Mouse (Mus musculus): ENCODE results near the gene Zfp758.
A peak's percentile ranks its signal among the peaks of the same experiment; 100 is the strongest.

Gene Zfp758

GRCm38 (mm10) chr17:22361101-22361781 is at the start of gene Zfp758, which contains the start of gene Zfp944:
Gene Zfp758, plus strand, starts transcription at chr17:22361453.
Gene Zfp944, minus strand, starts transcription at chr17:22361400.
- DNase-seq (ENCODE audit: low read depth, low spot score), result peak; percentile 64

GRCm38 (mm10) chr17:22314219-22314618 is 47.0 kb upstream of the Zfp758 start:
- peak; percentile 39 for DNase-seq (ENCODE audit: low read depth, low spot score)

GRCm38 (mm10) chr17:22314730-22315226 is 46.5 kb upstream of the Zfp758 start, which contains the start of gene CT030661.1:
Gene CT030661.1, minus strand, starts transcription at chr17:22314837.
- DNase-seq (ENCODE audit: low read depth, low spot score), result peak; percentile 100

- DNase-seq (ENCODE audit: low read depth, low spot score), result peak; percentile 31
Measured at GRCm38 (mm10) chr17:22315247-22315646, 46.0 kb upstream of the Zfp758 start.

- DNase-seq (ENCODE audit: low read depth, low spot score), result peak; percentile 77
Measured at GRCm38 (mm10) chr17:22352794-22353193, 8.5 kb upstream of the Zfp758 start.

GRCm38 (mm10) chr17:22360572-22360971 is 681 bp upstream of the Zfp758 start:
- peak; percentile 30 for DNase-seq (ENCODE audit: low read depth, low spot score)

- no peak for DNase-seq (ENCODE audit: low read depth, low spot score)
Measured at GRCm38 (mm10) chr17:22363895-22364294, 2.6 kb downstream of the Zfp758 start.

- DNase-seq (ENCODE audit: low read depth, low spot score), result peak; percentile 72
Measured at GRCm38 (mm10) chr17:22410756-22411155, 49.5 kb downstream of the Zfp758 start.

GRCm38 (mm10) chr17:22417510-22417909 is 56.3 kb downstream of the Zfp758 start:
- DNase-seq (ENCODE audit: low read depth, low spot score), result peak; percentile 83

GRCm38 (mm10) chr17:22423952-22424617 is 62.8 kb downstream of the Zfp758 start, which contains the start of gene Zfp946:
Gene Zfp946, plus strand, starts transcription at chr17:22424222.
- peak; percentile 90 for DNase-seq (ENCODE audit: low read depth, low spot score)

- peak; percentile 52 for DNase-seq (ENCODE audit: low read depth, low spot score)
Measured at GRCm38 (mm10) chr17:22424636-22425354, 63.5 kb downstream of the Zfp758 start.

Measured in 3T3-L1 (cell line).